Mouse (Mus musculus) megakaryocyte, embryonic 14.5 days (primary cell): ENCODE data around the gene Slc46a2.

Experiments
- FLI1 ChIP-seq: IDR thresholded peaks from 2 replicates; pipeline ENCODE4 v1.6.1; 2012; ENCODE audit warnings: low read length, inconsistent platforms, mixed read lengths
- GATA1 ChIP-seq: IDR thresholded peaks from 3 replicates; pipeline ENCODE4 v1.6.1; 2012; ENCODE audit warnings: mixed read lengths, low read length, inconsistent platforms, borderline replicate concordance

DNA sequence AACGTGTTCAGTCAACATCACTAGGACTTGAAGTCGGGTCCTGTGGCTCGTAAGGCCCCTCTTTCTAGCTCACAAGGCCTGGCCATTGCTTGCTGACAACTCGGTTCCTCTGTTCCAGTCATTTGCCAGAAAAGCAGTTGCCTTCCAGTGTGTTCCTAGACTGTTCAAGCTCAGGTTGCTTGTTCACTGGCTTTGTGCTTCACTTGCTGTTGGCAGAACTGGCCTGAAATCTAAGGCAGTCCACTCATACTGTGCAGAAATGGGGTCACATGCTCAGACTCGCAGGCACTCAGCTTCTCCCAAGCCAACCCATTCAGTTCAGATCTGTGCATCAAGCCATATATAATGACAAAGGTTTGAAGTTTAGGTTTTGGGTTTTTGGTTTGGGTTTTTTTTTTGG is 34.1 kb downstream of the Slc46a2 start:
- TF ChIP-seq GATA1 (no peak), FLI1 (no peak)
